Mouse (Mus musculus) spleen, postnatal 4 days (tissue): Measurements from ENCODE around the gene Scd1.

Experiments
- DNase-seq, 2 experiments: peaks; one replicate each; pipeline ENCODE4 v3.0.0; 2022; ENCODE audit warnings: low spot score in 2 of 2

Gene Scd1

GRCm38 (mm10) chr19:44365733-44366132, 41.9 kb downstream of the Scd1 start:
- DNase-seq = no peak

DNA sequence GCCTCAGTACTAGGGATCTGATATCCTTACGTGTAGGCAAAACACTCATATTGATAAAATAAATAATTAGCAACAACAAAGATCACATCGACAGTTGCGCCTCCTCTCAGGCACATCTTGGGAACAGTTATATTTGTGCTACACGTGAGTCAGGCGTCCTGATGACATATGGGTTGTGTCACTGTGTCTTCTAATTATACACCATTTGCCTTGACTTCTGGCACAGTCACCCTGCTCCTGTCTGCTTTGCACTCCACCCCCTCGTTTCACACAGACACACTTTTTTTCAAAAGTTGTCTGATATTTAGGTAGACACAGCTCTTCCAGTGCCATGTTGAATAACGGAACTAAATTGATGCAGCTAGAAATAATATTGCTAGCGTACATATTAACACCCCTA, 43.6 kb downstream of the Scd1 start:
- no peak for DNase-seq

DNA sequence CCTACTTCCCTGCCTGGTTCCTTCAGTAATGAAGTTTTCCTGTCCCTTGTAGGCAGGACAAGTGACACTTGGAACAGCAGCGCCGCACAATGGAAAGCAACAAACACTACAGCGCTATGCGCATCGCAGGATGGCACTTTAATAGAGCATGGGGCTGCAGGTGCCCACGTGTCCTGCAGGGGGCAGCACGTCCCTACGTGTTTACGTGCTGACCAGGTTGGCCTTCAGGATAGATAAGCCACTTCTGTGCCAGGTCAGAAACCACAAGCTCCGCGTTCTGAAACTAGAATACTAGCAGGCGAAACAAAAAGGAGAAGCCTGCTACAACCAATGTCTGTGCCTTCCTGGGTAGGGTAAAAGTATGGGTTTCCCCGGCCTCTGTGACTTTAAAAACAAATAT, 44.1 kb downstream of the Scd1 start:
- peak; percentile 79 to 93 for DNase-seq

- DNase-seq = no peak
These were observed 49.0 kb downstream of the Scd1 start for GRCm38 (mm10) chr19:44358700-44359099.

GRCm38 (mm10) chr19:44351756-44352155, 55.9 kb downstream of the Scd1 start:
- peak in 1 of 2 experiments; percentile 32 for DNase-seq

DNA sequence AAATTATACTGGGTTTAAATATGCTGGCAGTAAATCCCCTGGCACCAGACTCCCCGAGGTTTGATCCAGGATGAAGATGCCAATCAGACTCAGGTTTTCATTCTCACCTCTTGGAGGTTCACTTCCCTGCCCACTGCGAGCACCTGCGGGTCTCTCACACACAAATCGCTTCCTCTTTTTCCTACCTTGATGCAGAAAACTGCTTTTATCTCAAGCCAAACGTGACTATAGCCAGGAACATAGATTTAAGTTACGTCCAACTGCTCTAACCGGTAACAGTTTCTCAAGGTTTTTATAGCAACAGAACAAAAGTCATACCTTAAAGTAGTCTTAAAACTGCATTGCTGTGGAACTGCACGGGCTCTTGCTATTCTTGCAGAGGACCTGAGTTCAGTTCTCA, 58.0 kb downstream of the Scd1 start:
- no peak for DNase-seq
